Mouse (Mus musculus) cerebellum, adult 8-10 months (tissue): ENCODE measurements around the gene Serinc1.
"Not testable (repeated sequence)": the region's sequence is repeated elsewhere in the genome, so short reads cannot be mapped to it uniquely, and the experiment has no call there.

Experiments used
- DNase-seq: peaks from one replicate; pipeline ENCODE4 v3.0.0; 2022

The Serinc1 gene

GRCm38 (mm10) chr10:57532218-57533101 lies at the start of gene Serinc1:
Gene Serinc1 (minus strand): TSS chr10:57532530.
- DNase-seq = peak; percentile 89

- no peak for DNase-seq
Observed at GRCm38 (mm10) chr10:57576721-57577120, 44.4 kb upstream of the Serinc1 start.

GRCm38 (mm10) chr10:57572130-57572529 lies 39.8 kb upstream of the Serinc1 start:
- peak; percentile 64 for DNase-seq

GRCm38 (mm10) chr10:57571211-57571730 lies 38.9 kb upstream of the Serinc1 start:
- peak; percentile 54 for DNase-seq

- peak; percentile 24 for DNase-seq
Observed at GRCm38 (mm10) chr10:57569023-57569931, 36.9 kb upstream of the Serinc1 start.

GRCm38 (mm10) chr10:57566221-57566620 lies 33.9 kb upstream of the Serinc1 start:
- DNase-seq = no peak

- no peak for DNase-seq
Observed at GRCm38 (mm10) chr10:57557597-57557996, 25.3 kb upstream of the Serinc1 start.

- DNase-seq = no peak
Observed at GRCm38 (mm10) chr10:57553719-57554118, 21.4 kb upstream of the Serinc1 start.

- no peak for DNase-seq
Observed at GRCm38 (mm10) chr10:57549631-57550030, 17.3 kb upstream of the Serinc1 start.

- not testable (repeated sequence) for DNase-seq
Observed at GRCm38 (mm10) chr10:57543890-57544289, 11.6 kb upstream of the Serinc1 start.

GRCm38 (mm10) chr10:57531616-57532217 lies 613 bp downstream of the Serinc1 start:
- DNase-seq = no peak

- DNase-seq = no peak
Observed at GRCm38 (mm10) chr10:57531076-57531475, 1.3 kb downstream of the Serinc1 start.

GRCm38 (mm10) chr10:57526469-57526868 lies 5.9 kb downstream of the Serinc1 start:
- DNase-seq = no peak

- DNase-seq = no peak
Observed at GRCm38 (mm10) chr10:57515278-57515677, 17.1 kb downstream of the Serinc1 start.

GRCm38 (mm10) chr10:57514616-57515015 lies 17.7 kb downstream of the Serinc1 start:
- no peak for DNase-seq

GRCm38 (mm10) chr10:57499414-57500156 lies 32.7 kb downstream of the Serinc1 start:
- DNase-seq = no peak

- no peak for DNase-seq
Observed at GRCm38 (mm10) chr10:57492050-57492449, 40.3 kb downstream of the Serinc1 start.

- DNase-seq = no peak
Observed at GRCm38 (mm10) chr10:57488591-57488990, 43.7 kb downstream of the Serinc1 start.

- no peak for DNase-seq
Observed at GRCm38 (mm10) chr10:57487201-57487600, 45.1 kb downstream of the Serinc1 start.

GRCm38 (mm10) chr10:57486542-57487071 lies 45.7 kb downstream of the Serinc1 start:
- DNase-seq = no peak

GRCm38 (mm10) chr10:57485908-57486541 lies 46.3 kb downstream of the Serinc1 start, which contains the start of gene Hsf2:
Gene Hsf2 (plus strand): TSS chr10:57486385.
- peak; percentile 94 for DNase-seq
